Mouse (Mus musculus) cerebellum, adult 9-11 months (tissue): ENCODE results near the gene Kcnh1.

Experiments
- DNase-seq: peaks from one replicate; pipeline ENCODE4 v3.0.0; 2022

The Kcnh1 gene

DNA sequence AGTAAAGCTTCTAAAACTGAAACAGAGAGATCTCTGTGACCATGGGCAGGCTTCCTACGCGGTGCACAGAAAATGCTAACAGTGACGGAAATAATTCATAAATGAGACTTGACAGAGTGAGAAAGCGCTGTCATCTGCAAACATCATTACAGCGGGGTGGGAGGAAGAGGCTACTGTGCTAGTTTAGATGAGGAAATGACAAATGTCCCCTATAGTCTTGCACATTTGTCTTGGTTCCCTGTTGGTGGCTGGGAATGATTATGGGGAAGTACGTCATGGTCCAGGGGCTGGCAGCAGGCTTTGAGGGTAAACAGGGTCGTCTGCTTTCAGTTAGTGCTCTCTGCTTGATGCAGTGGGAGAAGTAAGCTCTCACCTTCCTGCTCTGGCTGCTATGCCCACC, 346.6 kb downstream of the Kcnh1 start:
- DNase-seq, result no peak

DNA sequence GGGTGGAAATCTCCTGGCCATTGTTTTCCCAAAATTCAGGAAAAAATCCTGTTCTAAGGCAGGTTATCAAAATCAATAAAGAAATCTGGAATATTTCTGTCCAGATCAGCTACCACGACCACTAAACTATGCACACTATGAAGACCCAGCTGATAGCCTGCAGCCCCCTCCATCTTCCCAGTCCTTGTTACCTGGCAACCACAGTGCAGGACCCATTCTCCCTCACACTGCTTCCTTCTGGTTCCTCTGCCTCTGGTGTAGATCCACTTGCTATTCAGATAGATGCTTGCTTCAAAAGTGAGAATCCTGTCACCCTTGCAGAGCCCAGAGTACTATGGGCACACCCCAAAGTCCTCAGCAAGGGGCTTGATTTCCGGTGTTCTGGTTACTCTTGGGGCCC, 351.5 kb downstream of the Kcnh1 start:
- no peak for DNase-seq

DNA sequence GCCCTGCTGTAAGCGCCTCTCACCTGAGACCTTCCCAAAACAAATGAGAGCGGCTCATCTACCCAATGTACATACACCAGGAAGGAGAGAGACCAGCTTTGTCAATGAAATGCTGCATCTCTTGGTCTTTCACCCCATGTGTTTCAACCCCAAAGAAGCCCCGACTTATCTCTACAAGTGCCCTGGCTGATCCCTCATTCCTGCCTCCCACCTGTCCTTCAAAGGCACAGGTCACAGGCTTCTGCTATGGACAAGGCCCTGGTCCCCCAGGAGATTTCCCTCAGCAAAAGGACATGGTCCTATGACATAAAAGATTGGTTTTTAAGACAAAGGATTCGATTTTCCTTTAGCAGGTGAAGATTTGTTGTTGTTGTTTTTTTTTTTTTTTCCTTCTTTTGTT, 353.1 kb downstream of the Kcnh1 start:
- DNase-seq, result no peak

DNA sequence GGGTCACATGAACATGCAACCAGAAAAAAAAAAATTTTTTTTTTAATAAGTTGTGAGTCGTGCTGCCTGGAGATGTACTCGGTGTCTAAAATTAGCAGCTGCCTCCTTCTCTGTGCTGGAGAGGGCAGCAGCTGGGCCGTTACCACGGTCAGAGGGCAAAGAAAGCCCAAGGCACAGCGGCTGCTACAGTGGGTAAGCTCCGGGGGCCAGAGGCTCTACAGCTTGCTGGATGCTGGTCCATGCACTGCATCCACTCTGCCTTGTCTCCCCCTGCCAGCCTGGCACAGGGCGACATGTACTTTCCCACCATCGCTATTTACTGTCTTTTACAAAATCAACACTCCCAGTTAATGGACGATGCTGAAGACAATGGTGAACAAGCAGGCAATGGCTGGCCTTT, 353.5 kb downstream of the Kcnh1 start:
- no peak for DNase-seq

DNA sequence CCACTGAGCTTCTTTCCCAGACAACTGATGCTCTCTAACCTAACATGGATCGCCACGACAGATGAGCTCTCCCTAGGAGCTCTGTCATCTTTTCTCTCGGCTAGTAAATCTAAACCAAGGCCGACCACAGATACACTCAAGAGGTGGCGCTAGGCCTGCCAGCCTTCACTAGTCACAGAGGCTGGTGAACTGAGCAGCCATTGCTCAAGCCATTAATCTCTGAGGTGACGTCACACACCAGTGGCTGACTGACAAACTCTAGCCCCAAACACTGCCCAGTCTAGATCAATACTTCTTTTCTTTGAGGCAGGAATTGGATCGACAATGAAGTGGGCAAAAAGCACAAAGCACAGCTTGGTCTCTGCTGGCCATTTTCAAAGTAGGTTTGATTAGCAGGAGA, 354.3 kb downstream of the Kcnh1 start:
- DNase-seq, result no peak

DNA sequence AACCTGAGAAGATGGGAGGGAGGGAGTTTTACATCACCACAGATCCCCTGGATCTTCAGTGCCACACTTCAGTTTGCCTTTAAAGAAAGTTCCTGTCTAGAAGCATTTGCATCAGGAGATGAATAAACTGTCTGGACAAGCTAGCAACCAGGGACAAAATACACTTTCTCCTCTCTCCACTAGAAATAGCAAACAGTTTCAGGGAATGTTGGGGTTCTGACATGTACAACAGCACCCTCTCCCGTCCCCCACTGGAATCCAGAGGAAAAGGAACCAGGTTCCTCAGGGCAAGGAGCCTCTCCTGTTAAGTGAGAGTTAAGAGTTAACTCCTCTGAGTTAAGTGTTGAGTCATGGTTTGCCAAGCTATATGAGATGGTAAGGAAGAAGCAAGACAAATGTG, 356.3 kb downstream of the Kcnh1 start:
- DNase-seq, result no peak

DNA sequence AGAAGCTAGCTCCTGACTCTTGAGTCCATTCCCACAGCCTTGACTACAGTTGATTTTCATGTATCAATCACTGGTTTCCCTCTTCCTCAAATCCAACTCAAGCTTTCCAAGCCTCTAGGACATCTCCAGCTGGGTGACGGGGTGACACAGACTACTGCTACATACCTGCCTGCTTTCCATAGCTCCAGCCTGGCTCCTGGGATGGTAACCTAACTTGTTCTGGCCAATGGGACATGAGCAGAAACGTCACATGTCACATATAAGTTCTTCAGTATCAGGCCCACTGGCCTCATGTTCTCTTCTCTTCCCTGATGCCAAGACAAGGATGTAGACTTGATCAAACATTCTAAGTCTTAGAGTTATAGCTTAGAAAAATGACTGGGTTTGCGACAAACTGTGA, 360.0 kb downstream of the Kcnh1 start:
- no peak for DNase-seq

DNA sequence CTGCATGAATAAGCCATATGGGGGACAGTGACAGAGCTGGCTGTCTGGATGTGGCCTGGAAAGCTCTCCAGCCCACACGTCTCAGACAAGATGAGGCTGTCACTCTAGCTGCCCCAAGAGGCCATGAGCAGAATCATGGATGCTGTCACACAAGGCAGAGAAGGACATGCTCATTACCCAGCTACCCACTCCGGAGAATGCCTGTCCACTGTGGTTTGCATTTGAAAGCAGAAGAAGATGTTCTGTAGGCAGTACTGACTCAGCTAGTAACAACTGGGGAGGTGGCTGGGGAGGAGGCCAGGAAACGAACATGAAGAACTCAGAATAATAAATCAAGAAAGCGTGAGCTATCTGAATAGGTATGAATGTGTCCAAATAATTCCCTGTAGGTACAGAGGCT, 364.9 kb downstream of the Kcnh1 start:
- DNase-seq, result no peak

DNA sequence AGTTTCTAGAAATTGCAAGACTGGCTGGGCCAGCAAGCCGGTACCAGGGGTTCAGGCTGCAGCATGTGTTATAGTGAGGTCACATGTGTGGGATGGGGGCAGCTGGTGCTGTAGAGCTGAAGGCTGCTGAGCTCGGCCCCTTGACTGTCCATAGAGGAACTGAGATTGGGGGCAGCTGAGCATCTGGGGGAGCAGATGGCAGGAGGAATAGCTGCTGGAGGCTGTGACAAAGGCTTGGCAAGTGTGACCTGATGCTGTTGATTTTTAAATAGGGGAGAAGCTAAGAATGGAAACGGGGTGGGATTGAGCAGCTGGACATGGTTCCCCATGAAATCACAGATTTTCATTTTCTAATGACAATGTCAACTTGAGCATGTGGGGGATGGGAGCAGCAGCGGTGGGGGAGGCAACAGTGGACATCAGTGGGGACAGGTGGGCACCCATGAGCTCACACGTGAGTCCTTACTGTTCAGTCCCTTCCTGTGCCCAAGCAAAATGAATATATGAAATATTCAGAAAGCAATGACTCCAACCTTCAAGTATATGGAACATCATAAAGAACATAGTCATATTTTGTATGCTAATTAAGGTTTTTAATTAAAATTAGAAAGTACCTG, 367.5 kb downstream of the Kcnh1 start:
- peak; percentile 15 for DNase-seq

DNA sequence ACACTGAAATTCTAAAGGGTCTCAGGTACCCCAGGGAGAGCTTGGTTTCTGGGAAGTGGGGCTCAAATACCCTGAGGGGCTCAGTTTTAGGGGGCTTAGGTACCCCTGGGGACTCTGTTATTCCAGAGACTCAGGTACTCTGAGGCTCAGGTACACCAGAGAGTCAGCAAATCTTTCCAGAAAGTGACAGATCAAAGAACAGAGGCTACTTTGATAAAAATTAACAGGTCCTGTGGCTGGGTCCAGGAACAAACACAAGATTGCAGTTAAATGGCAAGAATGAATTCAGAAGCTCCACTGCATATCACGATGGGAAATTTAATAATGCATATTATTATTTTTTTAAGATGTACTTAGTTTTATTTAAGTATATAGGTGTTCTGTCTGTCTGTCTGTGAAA, 368.8 kb downstream of the Kcnh1 start:
- no peak for DNase-seq
